Mouse (Mus musculus) kidney, embryonic 14.5 days (tissue): Measurements from ENCODE around the gene Cacna2d2. TPM values are rescaled to one million over a fixed set of nuclear protein-coding genes. Genes with fewer than 3 reads are reported as not detected.
A peak's percentile ranks its signal among the peaks of the same experiment; 100 is the strongest.

ENCODE experiments used
- ATAC-seq: fragments of 200-750 bp; cut with Nextera tagmentation; 2 replicates; pipeline ENCODE4 v1.8.0; 2017; ENCODE audit warnings: moderate number of reproducible peaks, mild to moderate bottlenecking, moderate TSS enrichment, moderate library complexity; ENCODE audit not compliant: low FRiP score, low TSS enrichment
- H3K27ac ChIP-seq: fragments of 300-500 bp; sonication (generic); 2 replicates; pipeline ENCODE4 v1.5.1; 2014; ENCODE audit warnings: low read depth, mild to moderate bottlenecking, low read length, moderate library complexity, mixed read lengths
- H3K27me3 ChIP-seq: fragments of 300-500 bp; sonication (generic); 2 replicates; pipeline ENCODE4 v1.6.1; 2014; ENCODE audit warnings: mild to moderate bottlenecking, low read length; ENCODE audit not compliant: control insufficient read depth, insufficient read depth
- H3K36me3 ChIP-seq: fragments of 300-500 bp; sonication (generic); 2 replicates; pipeline ENCODE4 v1.6.1; 2014; ENCODE audit warnings: low read length, mixed read lengths; ENCODE audit not compliant: control insufficient read depth, insufficient read depth
- H3K4me1 ChIP-seq: fragments of 300-500 bp; sonication (generic); 2 replicates; pipeline ENCODE4 v1.6.1; 2014; ENCODE audit warnings: low read length, mixed read lengths; ENCODE audit not compliant: control insufficient read depth, insufficient read depth
- H3K4me2 ChIP-seq: fragments of 300-500 bp; sonication (generic); replicated peaks from 2 replicates; pipeline ENCODE4 v1.6.1; 2014; ENCODE audit warnings: low read depth, mild to moderate bottlenecking, low read length
- H3K4me3 ChIP-seq: fragments of 300-500 bp; sonication (generic); 2 replicates; pipeline ENCODE4 v1.5.1; 2014; ENCODE audit warnings: mild to moderate bottlenecking, low read length
- H3K9ac ChIP-seq: fragments of 300-500 bp; sonication (generic); 2 replicates; pipeline ENCODE4 v1.6.1; 2014; ENCODE audit warnings: low read depth, mild to moderate bottlenecking, low read length, moderate library complexity
- H3K9me3 ChIP-seq: fragments of 300-500 bp; sonication (generic); 2 replicates; pipeline ENCODE4 v1.6.1; 2016; ENCODE audit warnings: low read length; ENCODE audit not compliant: control insufficient read depth
- WGBS: fragments of 180-500 bp; shearing (Covaris S2); extraction: QIAGEN DNeasy Blood & Tissue Kit; methylation state at CpG from one replicate; pipeline ENCODE4 v1.1.7; 2014; 5-methylcytosine and 5-hydroxymethylcytosine counted together
- polyA plus RNA-seq: library from polyadenylated mRNA; unstranded; fragments of >200 nt; fragmentation: Nextera tagmentation; extraction: Ambion mirVana; gene quantifications from 2 replicates; pipeline ENCODE4 v1.2.1, GENCODE M21; 2014

Gene Cacna2d2
- polyA plus RNA-seq, 1 experiment from 2014 or later, result 0.77 TPM

DNA sequence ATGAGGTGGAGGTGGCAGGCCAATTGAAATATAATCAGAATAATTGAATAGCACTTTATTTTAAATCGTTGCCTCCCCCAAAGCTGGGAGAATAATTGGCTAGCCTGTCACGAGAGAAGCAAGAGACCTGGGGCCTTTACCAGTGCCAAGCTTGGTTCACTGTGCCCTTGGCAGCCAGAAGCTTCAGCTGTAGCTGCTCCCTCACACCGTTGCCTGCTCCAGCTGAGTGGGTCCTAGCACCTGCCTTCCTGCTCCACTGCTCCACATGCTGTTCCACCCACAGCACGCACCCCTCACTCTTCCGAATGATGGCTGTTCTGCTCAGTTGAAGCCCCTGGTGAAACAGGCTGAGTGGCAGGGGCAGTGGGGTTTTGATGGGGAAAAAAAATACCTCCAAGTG, 21.5 kb downstream of the Cacna2d2 start:
- no peaks in the 10 kb centered on the region for H3K27me3 ChIP-seq
- no peaks in the 10 kb centered on the region for H3K4me1 ChIP-seq

GRCm38 (mm10) chr9:107422878-107423277, 23.5 kb downstream of the Cacna2d2 start:
- 80% methylated on average over 2 of the region's 2 CpGs for WGBS
- Histone ChIP-seq H3K27ac (no peak overlapping the region), H3K27me3 (no peaks in the 10 kb centered on the region)

More for the DNA sequence above, 21.5 kb downstream of the Cacna2d2 start:
- 54% methylated on average over 5 of the region's 5 CpGs for WGBS
- Histone ChIP-seq H3K36me3 (no peaks in the 10 kb centered on the region), H3K4me2 (no peak overlapping the region), H3K9me3 (no peaks in the 10 kb centered on the region), H3K27ac (no peak overlapping the region), H3K4me3 (no peak overlapping the region), H3K9ac (no peak overlapping the region)
- ATAC-seq, result no peak

DNA sequence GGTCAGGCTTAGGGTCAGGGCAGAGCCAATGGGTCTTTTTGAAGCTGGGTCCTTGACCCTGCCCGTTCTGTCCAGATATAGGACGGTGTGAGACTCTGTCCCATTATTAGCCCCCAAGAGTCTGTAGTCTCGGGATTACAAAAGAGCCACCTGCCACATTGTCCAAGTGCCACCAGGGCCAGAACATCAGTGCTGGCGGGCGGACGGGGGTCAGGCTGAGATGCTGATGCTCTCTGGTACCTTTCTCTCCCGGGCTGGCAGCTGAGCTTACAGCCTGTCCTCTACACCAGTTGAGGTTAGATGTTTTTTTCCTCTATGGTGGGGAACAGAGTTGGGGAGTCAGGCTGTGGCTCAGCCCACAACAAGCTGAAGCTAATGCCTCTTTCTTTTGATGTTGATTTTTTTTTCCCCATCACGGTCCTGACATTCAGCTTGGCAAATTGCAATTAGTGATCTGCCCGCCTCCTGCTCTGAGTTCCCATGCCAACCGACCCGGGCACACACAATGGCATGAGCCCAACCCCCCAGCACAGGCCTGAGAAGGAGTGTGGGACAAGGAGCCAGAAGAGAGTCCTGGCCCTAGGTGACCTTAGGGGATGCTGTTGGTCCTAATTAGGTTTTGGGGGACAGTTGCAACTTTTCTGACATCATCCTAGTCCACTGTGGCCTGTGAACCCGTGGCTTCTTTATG, 25.2 kb downstream of the Cacna2d2 start:
- Histone ChIP-seq H3K9ac (no peak overlapping the region), H3K27ac (no peak overlapping the region), H3K4me3 (no peak overlapping the region), H3K4me1 (no peaks in the 10 kb centered on the region), H3K9me3 (no peaks in the 10 kb centered on the region), H3K36me3 (no peaks in the 10 kb centered on the region), H3K27me3 (no peaks in the 10 kb centered on the region), H3K4me2 (no peak overlapping the region)
- WGBS, result 79% methylated on average over 12 of the region's 12 CpGs
- no peak for ATAC-seq

More at GRCm38 (mm10) chr9:107422878-107423277, 23.5 kb downstream of the Cacna2d2 start:
- Histone ChIP-seq H3K36me3 (no peaks in the 10 kb centered on the region), H3K4me3 (no peak overlapping the region), H3K9me3 (no peaks in the 10 kb centered on the region), H3K9ac (no peak overlapping the region), H3K4me1 (no peaks in the 10 kb centered on the region), H3K4me2 (no peak overlapping the region)
- ATAC-seq, result no peak

DNA sequence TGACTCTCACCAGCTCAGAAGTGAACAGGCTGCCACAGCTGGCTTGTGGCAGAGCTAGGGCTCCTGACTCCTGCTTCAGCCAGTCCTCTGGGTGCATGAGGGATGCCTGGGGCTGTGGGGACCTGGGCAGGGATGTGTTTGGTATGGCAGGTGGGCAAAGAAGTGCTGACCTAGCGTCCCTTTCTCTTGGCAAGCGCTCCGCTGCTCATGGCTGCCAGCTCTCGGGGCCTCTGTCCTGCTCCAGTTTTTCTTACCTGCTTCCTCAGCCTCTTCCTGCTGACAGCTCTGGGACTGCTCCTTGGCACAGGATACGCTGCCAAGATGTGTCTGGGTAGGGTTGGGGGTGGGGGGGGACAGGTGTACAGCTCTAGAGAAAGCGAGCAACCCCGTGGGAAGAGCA, 28.5 kb downstream of the Cacna2d2 start:
- Histone ChIP-seq H3K9ac (no peak overlapping the region), H3K27ac (no peak overlapping the region), H3K4me1 (0 out of 2 replicates have a peak, but pooled peaks cover 3% of the 10 kb centered on the region), H3K9me3 (no peaks in the 10 kb centered on the region), H3K4me3 (no peak overlapping the region), H3K27me3 (no peaks in the 10 kb centered on the region), H3K36me3 (no peaks in the 10 kb centered on the region), H3K4me2 (no peak overlapping the region)
- 85% methylated on average over 7 of the region's 7 CpGs for WGBS
- ATAC-seq, result no peak

- H3K36me3 ChIP-seq, result no peaks in the 10 kb centered on the region
- no peak overlapping the region for H3K27ac ChIP-seq
- 62% methylated on average over 5 of the region's 5 CpGs for WGBS
- H3K4me2 ChIP-seq, result no peak overlapping the region
- H3K9ac ChIP-seq, result no peak overlapping the region
- no peaks in the 10 kb centered on the region for H3K27me3 ChIP-seq
- 0 out of 2 replicates have a peak, but pooled peaks cover 3% of the 10 kb centered on the region for H3K4me1 ChIP-seq
- no peak for ATAC-seq
- H3K9me3 ChIP-seq, result no peaks in the 10 kb centered on the region
- H3K4me3 ChIP-seq, result no peak overlapping the region
These were observed 29.2 kb downstream of the Cacna2d2 start for GRCm38 (mm10) chr9:107428451-107429186.

- Histone ChIP-seq H3K27ac (no peak overlapping the region), H3K4me3 (no peak overlapping the region), H3K9ac (no peak overlapping the region), H3K27me3 (no peaks in the 10 kb centered on the region), H3K9me3 (no peaks in the 10 kb centered on the region), H3K4me2 (no peak overlapping the region), H3K4me1 (0 out of 2 replicates have a peak, but pooled peaks cover 3% of the 10 kb centered on the region), H3K36me3 (no peaks in the 10 kb centered on the region)
- WGBS, result 46% methylated on average over 12 of the region's 12 CpGs
- ATAC-seq, result no peak
These were observed 31.0 kb downstream of the Cacna2d2 start for GRCm38 (mm10) chr9:107430445-107430844.

- WGBS, result 76% methylated on average over 3 of the region's 3 CpGs
- 0 out of 2 replicates have a peak, but pooled peaks cover 3% of the 10 kb centered on the region for H3K4me1 ChIP-seq
- no peak for ATAC-seq
These were observed 33.1 kb downstream of the Cacna2d2 start for GRCm38 (mm10) chr9:107432546-107432945.

DNA sequence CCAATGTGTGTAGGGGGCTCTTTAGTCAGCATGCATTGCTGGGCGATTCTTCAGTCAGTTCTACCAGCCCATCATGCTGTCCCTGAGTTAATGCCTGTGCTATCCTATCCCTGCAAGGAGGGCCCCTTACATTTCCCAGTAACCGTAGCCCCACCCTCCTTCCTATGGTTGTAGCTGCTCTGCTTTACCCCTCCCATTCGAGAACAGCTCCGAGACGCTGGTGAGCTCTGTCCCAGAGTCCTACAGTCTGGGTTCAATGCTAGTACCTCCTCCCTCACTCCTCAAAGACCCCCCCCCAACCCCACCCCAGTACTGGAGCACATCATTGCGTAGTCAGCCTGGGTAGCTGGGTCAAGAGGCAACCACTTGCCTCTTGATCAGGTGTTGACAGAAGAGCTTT, 35.4 kb downstream of the Cacna2d2 start:
- WGBS, result 31% methylated on average over 6 of the region's 6 CpGs
- H3K9ac ChIP-seq, result no peak overlapping the region
- no peak for ATAC-seq
- H3K4me3 ChIP-seq, result no peak overlapping the region
- H3K36me3 ChIP-seq, result no peaks in the 10 kb centered on the region
- no peaks in the 10 kb centered on the region for H3K9me3 ChIP-seq
- H3K4me1 ChIP-seq, result 0 out of 2 replicates have a peak, but pooled peaks cover 3% of the 10 kb centered on the region
- no peak overlapping the region for H3K4me2 ChIP-seq
- H3K27ac ChIP-seq, result no peak overlapping the region
- H3K27me3 ChIP-seq, result no peaks in the 10 kb centered on the region

More at GRCm38 (mm10) chr9:107432546-107432945, 33.1 kb downstream of the Cacna2d2 start:
- Histone ChIP-seq H3K9ac (no peak overlapping the region), H3K27ac (no peak overlapping the region), H3K36me3 (no peaks in the 10 kb centered on the region), H3K4me3 (no peak overlapping the region), H3K9me3 (no peaks in the 10 kb centered on the region), H3K4me2 (no peak overlapping the region), H3K27me3 (no peaks in the 10 kb centered on the region)

DNA sequence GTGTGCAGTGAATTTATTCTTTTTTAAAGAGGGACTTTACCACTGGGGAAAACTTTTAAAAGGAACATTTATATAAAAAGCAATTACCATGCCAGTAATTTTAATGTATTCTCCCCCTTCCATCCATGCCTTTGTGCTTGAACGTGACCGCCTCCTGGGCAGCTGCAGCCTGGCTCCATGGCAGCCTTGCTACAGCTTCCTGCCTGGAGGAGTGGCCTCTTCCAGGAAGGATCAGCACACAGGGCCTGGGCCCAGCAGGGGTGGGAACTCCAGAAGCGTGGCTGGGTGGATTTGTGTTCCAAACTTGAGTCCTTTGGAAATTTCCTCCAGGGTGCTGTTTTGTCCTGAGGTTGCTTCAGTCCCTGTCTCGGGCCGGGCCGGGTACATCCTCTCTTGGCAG, 35.9 kb downstream of the Cacna2d2 start:
- Histone ChIP-seq H3K4me3 (no peak overlapping the region), H3K36me3 (no peaks in the 10 kb centered on the region), H3K4me1 (0 out of 2 replicates have a peak, but pooled peaks cover 3% of the 10 kb centered on the region), H3K27me3 (no peaks in the 10 kb centered on the region), H3K9me3 (no peaks in the 10 kb centered on the region), H3K27ac (no peak overlapping the region), H3K9ac (no peak overlapping the region), H3K4me2 (no peak overlapping the region)
- 0 out of 2 replicates have a peak, but pooled peaks have one; percentile 47 for ATAC-seq
- 45% methylated on average over 6 of the region's 6 CpGs for WGBS
